Mouse (Mus musculus) gastrocnemius, adult 18-20 months (tissue): ENCODE data around the gene Adamts12. TPM values are rescaled to one million over a fixed set of nuclear protein-coding genes. Genes with fewer than 3 reads are reported as not detected.

ENCODE experiments used
- DNase-seq: peaks from one replicate; pipeline ENCODE4 v3.0.0; 2021; ENCODE audit warnings: low spot score
- total RNA-seq, 2 experiments: library from RNA; stranded (reverse); gene quantifications; 2 replicates each; pipeline ENCODE4 v1.2.3; 2021

Adamts12 gene
- total RNA-seq, 2 experiments from 2014 or later, result 1.4 to 1.9 TPM

DNA sequence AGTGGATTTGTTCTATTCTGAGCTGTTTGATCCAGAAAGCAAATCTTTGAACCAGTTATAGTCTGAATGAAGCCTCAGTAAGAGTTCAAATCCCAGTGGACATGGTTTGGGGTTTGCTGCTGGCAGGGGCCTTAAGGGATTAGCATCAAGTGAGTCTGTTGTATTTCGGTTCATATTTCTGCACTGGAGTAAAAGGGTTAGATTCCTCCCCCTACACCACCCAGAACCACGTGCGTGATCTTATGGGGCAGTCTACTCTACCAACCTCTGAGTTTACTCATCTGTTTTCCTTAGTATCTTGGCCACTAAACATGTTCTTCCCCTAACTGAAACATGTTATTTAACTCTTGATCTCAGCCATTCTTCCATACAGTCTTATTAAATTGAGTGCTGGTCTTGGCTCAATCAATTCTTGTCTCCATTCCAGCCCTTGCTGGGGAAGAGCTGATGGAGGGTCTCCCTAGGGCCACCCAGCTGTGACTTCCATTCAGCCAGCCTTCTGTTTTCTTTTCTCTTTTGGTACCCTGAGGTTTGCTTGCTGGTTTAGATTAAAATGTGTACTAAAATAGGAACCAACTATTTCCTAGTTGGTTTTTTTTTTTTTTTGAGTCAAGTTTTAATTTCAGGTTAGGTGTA lies 11.3 kb downstream of the Adamts12 start:
- no peak for DNase-seq

GRCm38 (mm10) chr15:11082961-11083569 lies 18.5 kb downstream of the Adamts12 start:
- no peak for DNase-seq

GRCm38 (mm10) chr15:11083678-11084077 lies 19.1 kb downstream of the Adamts12 start:
- no peak for DNase-seq

DNA sequence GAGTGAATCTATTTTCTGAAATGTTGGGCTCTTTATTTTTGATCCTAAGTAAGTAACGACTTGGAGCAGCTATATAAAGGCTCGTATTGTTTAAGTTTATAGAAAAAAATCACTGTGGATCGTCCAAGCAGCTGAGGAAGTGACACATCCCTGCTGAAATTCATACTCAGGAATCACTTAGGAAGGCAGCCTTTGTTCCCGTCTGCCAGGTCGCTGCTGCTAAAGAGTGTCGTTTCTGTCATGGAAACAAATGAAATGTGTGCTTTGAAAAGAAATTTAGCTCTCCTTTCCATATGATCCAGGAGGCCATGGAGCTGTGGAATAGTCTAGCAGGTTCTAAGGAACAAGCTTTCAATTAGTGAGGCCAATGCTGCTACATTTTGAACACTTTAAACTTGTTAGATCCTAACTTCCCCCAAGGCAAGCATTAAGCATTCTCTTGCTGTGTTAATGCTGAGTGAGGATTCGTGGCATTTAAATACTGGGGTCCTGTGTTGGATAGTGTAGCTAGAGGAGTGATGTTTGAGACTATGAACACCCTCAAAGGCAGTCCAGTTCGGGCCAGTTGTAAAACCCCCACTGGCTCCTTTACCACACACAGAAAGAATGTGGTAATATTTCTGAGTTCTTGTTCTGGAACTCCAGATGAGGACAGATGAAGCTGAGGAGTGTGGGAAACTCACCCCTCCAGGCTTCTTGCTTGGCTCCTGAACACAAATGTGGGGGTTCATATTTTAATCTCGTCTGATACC lies 19.8 kb downstream of the Adamts12 start:
- DNase-seq, result no peak

GRCm38 (mm10) chr15:11084993-11085365 lies 20.4 kb downstream of the Adamts12 start:
- DNase-seq, result no peak

- no peak for DNase-seq
These were observed 24.9 kb downstream of the Adamts12 start for GRCm38 (mm10) chr15:11089494-11089893.

DNA sequence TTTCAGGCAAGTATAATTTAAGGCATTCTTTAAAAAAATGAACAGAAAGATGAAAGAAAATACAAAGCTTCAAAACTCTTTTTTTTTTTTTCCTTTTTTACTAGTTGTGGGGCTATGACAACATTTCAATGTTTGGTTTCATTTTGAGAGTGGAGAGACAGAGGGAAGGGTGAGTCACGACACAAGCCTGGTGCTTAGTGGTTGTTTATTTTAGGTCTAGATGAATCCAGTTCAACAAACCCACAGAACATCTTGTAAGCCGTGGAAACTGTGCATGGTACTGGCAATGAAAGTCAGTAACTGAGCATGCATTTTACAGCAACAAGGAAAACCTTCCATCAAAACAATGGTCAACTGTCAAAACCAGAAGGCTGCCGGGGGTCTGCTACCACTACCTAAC lies 31.0 kb downstream of the Adamts12 start:
- DNase-seq, result no peak

GRCm38 (mm10) chr15:11097967-11098702 lies 33.5 kb downstream of the Adamts12 start:
- no peak for DNase-seq

- DNase-seq, result no peak
These were observed 34.4 kb downstream of the Adamts12 start for GRCm38 (mm10) chr15:11098940-11099339.

GRCm38 (mm10) chr15:11100917-11101316 lies 36.3 kb downstream of the Adamts12 start:
- no peak for DNase-seq

GRCm38 (mm10) chr15:11105101-11105500 lies 40.5 kb downstream of the Adamts12 start:
- no peak for DNase-seq

DNA sequence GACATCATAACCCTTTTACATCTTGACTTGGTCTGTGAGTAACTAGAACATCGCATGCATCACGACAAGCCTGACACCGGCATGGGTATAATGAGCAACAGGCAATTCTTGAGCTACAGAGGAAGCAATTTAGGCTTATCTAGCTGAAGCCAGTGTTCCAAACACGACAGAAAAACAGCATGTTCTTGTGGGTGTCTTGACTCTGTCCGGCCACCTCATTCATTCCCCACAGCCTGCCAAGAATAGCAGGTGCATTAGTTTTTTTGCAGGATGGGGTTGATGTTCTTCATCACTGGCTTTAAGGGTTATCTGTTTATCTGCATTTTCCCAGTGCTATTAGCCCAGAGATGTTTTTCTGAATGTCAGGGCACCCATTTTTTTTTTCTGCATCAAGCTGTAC lies 42.8 kb downstream of the Adamts12 start:
- DNase-seq, result no peak

DNA sequence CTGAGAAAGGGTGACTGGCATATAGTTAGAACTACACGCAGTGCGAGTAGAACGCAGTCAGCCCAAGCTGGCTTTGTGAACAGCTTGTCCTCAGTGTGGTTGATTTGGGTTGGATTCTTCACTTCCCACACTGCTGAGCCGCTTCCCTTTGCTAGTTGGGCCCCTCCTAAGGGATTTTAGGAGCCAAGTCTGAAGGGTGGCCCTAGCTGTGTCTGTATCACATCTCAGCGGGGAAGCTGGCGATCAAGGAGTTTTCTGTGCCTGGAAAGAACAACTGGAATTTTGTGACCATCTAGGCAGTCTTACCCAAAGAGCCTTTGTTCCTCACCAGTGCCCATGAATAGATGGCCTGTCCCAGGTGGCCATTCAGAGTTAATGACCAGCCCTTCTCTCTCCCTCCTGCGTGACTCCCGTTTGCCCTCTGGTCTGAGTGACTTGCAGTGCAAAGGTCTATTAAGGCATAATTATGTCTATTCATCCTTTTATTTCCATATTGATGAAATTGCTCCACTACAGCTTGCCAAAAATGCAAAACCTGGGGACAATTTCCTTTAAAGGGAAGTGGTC lies 50.1 kb downstream of the Adamts12 start:
- no peak for DNase-seq

GRCm38 (mm10) chr15:11116303-11116702 lies 51.7 kb downstream of the Adamts12 start:
- peak; percentile 87 for DNase-seq

DNA sequence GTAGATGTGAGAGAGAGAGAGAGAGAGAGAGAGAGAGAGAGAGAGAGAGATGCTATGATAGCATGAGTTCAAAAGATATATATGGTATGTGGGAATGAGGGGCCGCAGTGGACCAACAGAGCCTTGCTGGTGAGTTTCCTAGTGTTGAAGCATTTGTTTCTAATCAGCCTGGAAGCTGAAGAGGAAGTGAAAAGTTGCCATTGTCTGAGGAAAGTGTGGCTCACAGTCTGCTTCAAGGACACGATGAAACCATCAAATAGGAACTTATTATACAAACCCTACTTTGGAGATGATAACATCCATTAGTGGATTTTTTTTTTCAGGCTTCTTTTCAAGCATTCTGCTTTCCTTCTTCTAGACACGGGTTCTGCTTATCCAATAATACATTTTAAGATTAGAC lies 52.3 kb downstream of the Adamts12 start:
- no peak for DNase-seq

DNA sequence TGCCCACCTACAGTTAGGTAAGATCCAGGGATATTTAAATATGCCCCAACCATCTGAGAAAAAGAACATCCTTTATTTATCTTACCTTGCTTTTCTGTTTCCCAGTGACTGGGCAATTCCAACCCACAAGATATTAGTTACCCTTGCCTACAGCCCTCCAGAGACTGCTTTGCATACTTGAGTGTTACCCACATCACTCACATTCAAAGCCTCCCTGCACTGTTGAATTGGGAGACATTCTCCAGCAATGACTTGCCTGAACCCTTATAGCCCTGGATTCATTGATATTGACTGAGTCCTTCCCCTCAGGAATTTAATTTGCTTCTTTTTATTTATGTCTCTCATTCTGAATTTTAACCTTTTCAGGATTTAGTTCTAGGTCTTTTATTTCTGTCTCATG lies 53.8 kb downstream of the Adamts12 start:
- DNase-seq, result no peak

DNA sequence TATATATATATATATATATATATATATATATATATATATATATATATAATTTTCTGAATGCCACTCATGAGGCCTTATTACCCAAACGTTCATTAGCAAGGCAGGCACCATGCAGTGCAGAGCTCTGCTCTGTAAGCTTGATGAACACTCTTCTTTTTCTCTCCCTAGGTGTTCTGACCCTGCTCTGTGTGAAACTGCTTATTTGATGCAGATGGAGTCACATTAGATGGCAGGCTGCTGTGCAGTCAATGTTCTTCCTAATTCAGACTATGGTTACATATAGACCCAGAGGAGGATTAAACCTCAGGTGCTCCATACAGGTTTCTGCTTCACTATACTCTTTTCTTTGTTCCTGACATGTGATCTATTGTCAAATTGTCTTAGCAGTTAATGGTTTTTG lies 57.1 kb downstream of the Adamts12 start:
- DNase-seq, result no peak

- peak; percentile 20 for DNase-seq
These were observed 60.8 kb downstream of the Adamts12 start for GRCm38 (mm10) chr15:11125361-11125760.

GRCm38 (mm10) chr15:11128457-11128856 lies 63.9 kb downstream of the Adamts12 start:
- peak; percentile 25 for DNase-seq

- DNase-seq, result no peak
These were observed 68.3 kb downstream of the Adamts12 start for GRCm38 (mm10) chr15:11132586-11133558.

GRCm38 (mm10) chr15:11145581-11145980 lies 81.0 kb downstream of the Adamts12 start:
- no peak for DNase-seq
